Mouse (Mus musculus): ENCODE measurements around the gene Rab26.
A peak's percentile ranks its signal among the peaks of the same experiment; 100 is the strongest.

The Rab26 gene

DNA sequence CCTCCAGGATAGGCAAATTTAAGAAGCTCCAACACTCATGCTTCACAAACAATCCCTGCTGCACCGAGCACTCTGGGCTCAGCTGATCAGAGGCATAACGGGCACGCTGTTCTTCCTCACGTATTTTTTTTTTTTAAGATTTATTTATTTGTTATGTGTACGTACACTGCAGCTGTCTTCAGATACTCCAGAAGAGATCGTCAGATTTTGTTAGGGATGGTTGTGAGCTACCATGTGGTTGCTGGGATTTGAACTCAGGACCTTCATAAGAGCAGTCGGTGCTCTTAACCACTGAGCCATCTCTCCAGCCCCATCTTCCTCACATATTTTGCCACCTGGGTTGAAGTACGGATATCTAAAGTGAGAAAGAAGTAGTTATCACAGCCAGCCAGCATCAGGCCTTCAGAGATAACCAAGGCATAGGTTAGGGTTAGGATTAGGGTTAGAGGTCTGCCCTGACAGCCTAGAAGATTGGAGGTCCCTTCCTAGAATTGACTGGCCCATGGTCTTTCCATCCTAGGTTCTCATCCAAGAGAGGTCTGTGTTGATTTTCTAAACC, at the start of gene Rab26:
Gene Rab26 (minus strand): TSS at position 51 of the 559 bp plus-strand sequence.
- no peak for DNase-seq (ENCODE audit: low read depth, low spot score)

DNA sequence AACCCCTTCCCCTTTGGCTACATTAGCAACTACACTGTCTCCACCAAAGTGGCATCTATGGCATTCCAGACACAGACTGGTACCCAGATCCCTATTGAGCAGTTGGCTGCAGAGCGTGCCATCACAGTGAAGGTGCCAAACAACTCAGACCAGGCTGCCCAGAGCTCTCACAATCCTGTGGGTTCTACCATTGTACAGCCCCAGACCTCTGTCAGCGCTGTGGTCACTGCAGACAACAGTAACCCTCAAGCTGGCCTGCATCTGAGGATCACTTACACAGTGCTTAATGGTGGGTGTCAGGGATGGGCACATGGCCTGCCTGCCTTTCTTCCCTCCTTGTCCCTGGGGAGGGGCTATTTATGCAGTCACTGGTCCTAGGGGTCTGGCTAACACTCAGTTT, 46.3 kb upstream of the Rab26 start:
- DNase-seq (ENCODE audit: low read depth, low spot score): no peak

DNA sequence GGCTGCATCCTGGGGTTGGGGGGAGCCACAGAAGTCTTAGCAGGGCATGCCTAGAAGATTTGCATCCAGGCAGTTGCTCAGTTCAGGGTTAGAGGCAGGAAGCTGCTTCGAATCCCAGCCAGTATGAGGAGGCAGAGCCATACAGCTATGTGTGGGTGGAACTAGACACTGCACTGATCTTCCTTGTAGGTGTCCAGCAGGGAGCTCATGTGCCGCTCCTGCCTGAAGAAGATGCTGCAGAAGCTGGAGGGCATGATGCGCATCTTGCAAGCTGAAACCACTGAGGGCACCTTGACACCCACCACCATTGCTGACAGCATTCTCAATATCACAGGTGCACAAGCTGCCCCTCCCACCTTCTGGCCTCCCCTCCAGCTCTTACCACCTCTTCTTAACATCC, 45.5 kb upstream of the Rab26 start:
- no peak for DNase-seq (ENCODE audit: low read depth, low spot score)

DNA sequence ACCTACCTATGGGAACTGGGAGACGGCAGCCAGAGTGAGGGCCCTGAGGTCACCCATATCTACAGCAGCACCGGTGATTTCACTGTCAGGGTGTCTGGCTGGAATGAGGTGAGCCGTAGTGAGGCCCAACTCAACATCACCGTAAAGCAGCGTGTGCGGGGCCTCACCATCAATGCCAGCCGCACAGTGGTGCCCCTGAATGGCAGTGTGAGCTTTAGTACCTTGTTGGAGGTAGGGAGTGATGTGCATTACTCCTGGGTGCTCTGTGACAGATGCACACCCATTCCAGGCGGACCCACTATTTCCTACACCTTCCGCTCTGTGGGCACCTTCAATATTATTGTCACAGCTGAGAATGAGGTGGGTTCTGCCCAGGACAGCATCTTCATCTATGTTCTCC, 39.8 kb upstream of the Rab26 start:
- DNase-seq (ENCODE audit: low read depth, low spot score): no peak

DNA sequence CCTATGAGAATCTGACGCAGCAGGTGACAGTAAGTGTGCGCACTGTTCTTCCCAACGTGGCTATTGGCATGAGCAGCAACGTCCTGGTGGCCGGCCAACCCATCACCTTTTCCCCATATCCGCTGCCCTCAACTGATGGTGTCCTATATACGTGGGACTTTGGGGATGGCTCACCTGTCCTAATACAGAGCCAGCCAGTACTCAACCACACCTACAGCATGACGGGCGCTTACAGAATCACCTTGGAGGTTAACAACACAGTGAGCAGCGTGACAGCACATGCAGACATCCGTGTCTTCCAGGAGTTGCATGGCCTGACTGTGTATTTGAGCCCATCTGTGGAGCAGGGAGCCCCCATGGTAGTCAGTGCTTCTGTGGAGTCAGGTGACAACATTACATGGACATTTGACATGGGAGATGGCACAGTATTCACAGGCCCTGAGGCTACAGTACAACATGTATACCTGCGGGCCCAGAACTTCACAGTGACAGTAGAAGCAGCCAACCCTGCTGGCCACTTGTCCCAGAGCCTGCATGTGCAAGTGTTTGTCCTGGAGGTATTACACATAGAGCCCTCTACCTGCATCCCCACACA, 38.7 kb upstream of the Rab26 start:
- no peak for DNase-seq (ENCODE audit: low read depth, low spot score)

DNA sequence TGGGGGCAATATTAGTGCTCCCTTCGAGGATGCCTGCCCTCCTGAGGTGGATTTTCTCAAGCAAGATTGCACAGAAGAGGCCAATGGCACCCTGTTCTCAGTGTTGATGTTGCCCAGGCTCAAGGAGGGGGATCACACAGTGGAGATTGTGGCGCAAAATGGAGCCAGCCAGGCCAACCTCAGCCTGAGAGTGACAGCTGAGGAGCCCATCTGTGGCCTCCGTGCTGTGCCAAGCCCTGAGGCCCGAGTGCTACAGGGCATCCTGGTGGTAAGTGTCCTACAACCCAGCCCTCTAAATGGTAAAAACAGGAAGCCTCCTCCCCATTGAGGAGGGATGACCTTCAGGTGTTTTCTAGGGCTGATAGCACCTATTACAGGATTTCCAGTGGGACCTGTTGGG, 35.8 kb upstream of the Rab26 start:
- DNase-seq (ENCODE audit: low read depth, low spot score): no peak

DNA sequence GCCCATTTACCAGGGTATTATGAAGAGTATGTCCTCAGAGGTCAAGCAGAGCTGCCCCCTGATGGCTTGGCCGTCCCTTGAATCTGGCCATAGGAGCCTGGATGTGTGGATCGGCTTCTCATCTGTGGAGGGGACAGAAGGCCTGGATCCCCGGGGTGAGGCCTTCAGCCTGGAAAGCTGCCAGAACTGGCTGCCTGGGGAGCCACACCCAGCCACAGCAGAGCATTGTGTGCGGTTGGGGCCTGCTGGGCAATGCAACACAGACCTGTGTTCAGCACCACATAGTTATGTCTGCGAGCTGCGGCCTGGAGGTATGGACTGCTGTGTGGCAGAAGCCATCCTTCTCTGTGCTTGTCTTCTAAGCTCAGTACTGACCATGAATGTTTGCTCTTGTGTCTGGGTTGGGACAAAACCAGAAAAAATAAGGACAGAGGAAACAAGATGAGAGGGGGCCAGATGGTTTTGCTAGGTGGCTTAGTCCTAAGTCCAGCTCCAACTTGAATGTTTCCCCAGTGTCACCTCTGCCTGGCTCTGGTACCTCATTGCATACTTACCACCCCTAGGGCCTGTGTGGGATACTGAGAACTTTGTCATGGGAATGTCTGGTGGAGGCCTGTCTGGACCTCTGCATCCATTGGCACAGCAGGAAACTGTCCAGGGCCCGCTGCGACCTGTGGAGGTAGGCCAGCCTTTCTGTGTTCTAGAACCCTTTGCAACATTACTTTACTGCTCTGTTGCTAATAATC, 33.2 kb upstream of the Rab26 start:
- no peak for DNase-seq (ENCODE audit: low read depth, low spot score)

DNA sequence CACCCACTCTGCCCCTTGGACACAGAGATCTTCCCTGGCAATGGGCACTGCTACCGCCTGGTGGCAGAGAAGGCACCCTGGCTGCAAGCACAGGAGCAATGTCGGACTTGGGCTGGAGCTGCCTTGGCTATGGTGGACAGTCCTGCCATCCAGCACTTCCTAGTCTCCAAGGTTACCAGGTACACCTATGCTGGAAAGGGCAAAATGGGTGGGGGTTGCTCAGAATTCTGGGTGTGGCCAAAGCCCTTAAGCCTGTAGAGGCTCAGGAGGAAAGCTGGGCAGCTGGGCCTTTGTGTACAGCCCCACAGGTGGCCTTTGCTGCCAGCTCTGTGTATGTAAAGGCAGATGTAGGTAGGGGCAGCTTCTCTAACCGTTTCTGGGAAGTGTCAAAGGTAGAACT, 31.8 kb upstream of the Rab26 start:
- DNase-seq (ENCODE audit: low read depth, low spot score): no peak

DNA sequence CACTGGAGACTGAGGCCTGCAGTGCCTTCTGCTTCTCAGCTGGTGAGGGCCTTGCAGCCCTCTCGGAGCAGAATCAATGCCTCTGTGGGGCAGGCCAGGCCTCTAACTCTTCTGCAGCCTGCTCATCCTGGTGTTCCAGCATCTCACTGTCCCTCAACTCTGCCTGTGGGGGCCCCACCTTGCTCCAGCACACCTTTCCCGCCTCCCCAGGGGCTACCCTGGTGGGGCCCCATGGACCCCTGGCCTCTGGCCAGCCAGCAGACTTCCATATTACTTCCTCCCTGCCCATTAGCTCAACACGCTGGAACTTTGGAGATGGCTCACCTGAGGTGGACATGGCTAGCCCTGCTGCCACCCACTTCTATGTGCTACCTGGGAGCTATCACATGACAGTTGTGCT, 31.1 kb upstream of the Rab26 start:
- DNase-seq (ENCODE audit: low read depth, low spot score): no peak

DNA sequence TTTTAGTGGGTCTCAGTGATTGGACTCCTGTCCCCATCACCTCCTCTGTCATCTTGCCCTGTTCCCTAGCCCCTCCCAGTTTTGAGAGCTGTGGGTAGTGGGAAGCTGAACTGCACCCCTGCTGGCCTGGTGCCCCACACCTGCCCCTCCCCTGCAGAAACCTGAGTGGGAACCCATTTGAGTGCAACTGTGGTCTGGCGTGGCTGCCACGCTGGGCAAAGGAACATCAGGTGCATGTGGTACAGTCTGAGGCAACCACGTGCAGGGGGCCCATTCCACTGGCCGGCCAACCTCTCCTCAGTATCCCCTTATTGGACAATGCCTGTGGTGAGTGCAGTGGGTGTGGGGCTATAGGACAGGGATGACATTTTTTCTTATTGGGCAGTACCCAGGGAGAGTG, 30.4 kb upstream of the Rab26 start:
- no peak for DNase-seq (ENCODE audit: low read depth, low spot score)

DNA sequence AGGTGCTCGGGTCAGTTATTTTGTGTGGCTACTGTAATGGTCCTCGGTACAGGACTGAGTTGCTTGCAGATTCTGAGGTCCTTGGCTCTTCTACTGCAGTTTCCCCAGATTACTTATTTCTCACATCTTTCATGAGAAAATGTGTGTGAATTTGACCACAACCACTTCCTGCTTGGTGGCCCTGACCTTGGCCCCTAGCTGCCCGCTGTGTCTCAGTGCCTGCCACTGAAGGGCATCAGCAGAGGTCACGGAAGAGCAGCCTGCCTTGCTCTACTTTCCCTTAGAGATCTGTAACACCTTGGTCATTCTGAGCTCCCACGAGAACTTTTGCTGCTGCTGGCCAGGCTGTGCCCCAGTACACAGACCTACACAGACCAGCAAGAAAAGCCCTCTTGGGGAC, 29.6 kb upstream of the Rab26 start:
- DNase-seq (ENCODE audit: low read depth, low spot score): no peak

DNA sequence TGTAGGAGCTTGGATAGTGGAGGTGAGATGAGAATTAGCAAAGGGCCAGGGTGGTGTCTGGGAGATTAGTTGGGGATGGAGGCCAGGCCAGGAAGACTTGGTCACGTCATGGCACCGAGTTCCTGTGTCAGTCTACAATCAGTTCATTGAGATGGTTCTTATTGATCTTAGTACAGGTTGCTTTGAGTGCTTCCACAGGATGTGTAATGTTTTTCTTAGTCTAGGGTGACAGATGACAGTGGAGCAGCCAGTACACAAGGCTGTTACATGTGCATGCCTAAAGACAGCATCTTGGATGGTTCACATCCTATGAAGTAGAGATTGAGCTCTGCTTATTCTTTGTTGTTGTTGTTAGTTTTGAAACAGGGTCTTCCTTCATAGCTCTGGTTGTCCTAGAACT, 27.6 kb upstream of the Rab26 start:
- peak; percentile 16 for DNase-seq (ENCODE audit: low read depth, low spot score)

DNA sequence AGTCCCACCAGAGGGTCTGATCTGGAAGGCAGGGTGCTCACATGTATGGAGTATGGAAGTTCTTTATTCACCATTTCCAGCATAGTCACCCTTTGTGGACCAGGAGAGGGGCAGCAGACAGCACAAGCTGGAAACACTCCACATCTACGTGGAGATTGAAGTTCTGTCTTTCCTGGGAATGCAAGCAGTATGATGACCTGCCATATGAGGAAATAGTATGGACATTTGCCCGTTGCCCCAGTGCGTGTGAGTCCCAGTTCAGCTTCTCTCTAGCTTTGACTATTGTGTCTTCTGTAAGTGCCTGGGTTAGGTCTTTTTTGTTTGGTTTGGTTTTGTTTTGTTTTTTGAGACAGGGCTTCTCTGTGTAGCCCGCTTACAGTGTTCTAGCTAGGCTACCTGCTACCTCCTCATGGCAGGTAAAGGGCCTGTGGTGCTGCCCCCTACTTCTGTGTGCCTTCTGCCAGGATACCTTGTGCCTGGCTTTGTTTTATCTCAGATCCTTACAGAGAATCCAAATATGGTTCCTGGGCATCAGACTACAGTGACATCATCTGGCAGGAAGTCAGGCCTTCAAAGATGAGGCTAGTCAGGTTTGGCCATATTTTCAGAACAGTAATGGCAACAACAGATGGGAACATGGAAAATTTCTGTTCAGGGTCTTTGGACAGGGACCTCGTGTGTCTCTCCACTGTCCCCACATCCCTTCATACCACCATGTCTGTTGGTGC, 26.5 kb upstream of the Rab26 start:
- no peak for DNase-seq (ENCODE audit: low read depth, low spot score)

DNA sequence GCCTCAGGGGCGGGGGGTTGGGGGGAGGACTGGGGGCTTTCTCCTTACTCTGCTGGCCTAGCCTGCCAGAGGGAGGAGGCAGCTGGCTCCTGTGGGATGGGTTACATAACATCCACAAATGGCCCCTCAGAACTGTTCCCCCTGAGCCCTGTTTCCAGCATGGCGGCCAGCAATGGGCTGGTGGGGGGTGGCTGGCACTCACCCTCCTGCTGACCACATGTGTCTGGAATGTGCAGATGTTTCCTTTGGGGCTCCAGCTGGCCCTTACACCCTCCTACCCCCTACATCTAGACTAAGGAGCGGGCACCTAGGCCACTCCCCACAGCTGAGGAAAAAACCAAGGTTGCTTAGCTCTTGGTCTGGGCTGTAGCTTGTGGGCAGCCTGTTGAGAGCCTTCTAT, 25.1 kb upstream of the Rab26 start:
- no peak for DNase-seq (ENCODE audit: low read depth, low spot score)

DNA sequence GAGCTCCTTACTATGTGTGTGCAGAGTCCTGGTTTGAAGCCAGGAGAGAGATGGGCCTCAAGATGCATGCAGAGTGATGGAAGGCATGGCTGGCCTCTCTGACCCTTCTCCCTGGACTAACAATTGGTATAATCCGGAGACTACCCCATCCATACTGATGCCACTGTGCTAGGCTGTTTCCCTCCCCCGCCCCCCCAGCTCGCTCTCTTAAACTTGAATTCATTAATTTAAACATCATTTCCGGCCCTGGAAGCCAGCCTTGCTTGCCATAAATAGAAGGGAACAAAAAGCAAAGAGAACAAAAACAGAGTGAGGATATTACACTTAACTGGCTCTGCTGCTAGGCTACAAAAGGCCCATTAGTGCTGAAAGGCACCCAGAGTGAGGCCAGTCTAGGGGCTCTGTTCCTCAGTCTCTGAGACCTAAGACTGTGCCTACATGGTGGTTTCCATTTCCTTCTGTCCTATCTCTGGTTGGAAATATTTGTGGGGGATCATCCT, 24.6 kb upstream of the Rab26 start:
- peak; percentile 29 for DNase-seq (ENCODE audit: low read depth, low spot score)

DNA sequence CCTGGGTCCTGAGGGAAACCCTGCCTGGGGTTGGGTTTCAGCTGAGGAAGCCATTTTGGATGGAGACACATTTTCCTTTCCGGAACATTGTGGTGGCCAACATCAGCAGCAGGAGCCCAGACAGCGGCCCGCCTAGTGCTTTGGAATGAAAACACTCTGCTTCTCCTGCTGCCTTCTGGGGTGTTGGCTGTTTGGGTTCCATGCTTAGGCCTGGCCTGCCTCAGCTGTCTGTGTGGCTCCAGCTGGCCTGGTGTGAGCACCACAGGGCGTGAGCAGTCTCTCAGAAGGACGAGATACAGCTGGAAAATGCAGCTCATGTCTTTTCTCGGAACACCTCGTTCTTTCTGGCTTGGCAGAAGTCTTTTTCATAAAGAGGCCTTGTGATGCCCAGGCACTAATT, 23.1 kb upstream of the Rab26 start:
- DNase-seq (ENCODE audit: low read depth, low spot score): no peak

DNA sequence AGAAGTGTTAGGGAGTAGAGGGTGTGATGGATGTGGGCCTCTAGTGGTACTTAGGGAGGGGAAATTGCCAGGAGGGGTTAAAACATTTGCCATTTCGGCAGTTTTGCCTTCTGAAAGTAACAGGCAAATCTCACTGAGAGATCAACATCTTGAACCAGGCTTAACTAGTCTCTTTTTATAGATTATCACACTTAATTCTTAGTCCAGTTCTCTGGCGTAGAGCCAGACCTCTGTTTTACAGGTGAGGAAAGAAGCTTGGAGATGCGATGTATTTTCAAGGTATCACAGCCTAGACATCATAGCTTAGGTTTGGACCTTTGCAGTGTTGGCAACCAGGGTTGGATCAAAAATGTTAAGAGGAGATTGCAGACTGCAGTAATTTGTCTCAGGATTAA, 17.0 kb upstream of the Rab26 start:
- DNase-seq (ENCODE audit: low read depth, low spot score): no peak

DNA sequence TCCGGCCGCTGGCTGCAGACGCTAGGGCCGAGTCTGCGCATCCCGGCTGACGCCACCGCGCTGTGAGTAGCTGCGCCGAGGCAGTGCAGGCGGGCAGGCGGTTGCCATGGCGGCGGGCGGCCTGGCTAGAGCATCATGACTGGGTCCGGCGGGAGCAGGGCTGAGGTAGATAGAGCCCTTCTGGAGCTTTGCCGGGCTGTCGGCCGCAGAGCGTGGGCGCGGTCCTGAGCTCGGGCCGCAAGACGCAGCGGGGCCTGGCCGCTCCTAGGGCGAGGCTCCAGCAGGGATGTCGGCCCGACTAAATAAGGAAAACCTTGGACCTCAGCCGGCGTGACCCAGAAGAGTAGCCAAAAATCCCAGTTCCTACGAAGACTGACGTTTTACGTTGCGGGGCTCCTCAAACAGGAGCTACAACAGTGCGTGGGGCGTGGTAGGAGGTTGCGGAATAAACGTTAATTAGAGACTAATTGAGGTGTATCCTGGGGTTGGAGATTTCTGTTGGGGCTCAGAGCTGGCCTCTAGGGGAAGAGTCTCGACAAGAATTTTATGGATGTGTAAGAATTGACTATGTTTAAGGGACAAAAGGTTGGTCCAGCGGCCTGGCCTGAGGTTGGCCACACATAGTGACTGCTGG, 16.5 kb upstream of the Rab26 start:
- peak; percentile 74 for DNase-seq (ENCODE audit: low read depth, low spot score)

DNA sequence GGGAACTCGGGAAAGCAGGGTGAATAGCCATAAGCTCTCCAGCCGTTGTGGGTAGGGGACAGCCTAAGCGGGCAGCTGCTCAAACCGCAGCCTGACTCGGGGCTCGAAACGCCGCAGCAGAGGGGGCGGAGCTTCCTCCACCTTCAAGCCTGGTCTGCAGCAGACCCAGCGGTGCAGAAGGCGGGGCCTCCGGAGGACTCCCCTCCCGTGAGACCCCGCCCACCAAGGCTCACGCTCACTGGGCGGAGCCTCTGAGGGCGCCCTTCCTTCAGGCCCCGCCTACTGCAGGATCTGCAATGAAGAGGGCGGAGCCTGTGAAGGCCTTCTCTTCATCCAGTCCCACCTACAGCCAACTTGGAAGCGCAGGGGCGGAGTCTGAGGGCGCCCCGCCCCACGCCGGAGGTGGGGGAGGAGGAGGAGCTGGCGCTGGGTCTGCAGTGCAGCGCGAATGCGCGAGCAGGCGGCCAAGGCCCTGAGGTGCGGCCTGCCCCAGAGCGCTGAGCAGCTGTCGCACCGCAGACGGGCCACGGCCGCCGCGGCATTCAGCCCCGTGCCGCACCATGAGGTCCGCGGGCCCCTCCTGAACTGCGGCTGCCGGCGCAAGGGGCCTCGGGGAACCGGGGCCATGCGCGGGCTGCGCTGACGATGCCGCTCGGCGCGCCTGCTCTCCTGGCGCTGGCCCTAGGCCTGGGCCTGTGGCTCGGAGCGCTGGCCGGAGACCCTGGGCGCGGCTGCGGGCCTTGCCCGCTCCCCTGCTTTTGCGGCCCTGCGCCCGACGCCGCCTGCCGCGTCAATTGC, 15.8 kb upstream of the Rab26 start, which contains the start of gene Pkd1:
Gene Pkd1 (plus strand): TSS at position 217 of the 798 bp plus-strand sequence.
- peak; percentile 100 for DNase-seq (ENCODE audit: low read depth, low spot score)

DNA sequence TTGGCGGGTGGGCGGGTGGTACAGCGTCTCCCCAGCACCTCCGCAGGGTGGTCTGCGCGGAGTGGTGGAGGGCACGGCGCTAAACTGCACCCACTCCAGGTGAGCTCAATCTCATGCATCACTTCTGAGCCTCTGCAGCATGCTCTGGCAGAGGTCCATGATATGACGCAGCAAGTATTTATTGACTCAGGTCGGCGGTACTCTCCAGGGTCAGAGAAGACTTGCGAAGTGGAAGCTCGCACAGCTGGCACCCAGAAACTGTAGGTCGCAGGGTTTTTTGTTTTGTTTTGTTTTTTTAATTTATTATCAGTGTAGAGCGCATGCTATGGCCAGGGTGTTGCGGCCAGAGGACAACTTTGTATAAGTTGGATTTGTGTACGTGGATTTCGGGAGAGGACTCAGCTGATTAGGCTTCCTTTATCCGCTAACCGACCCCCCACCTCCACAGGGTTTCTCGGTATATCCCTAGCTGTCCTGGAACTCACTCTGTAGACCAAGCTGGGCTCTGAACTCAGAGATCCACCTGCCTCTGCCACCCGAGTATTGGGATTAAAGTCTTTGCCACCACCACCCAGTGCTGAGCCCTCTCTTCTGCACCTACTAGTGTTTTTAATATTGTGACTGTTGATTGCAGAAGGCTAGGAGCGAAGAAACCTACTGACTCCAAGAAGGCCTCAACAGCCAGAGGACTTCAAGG, 15.1 kb upstream of the Rab26 start:
- peak; percentile 80 for DNase-seq (ENCODE audit: low read depth, low spot score)

Measured in CD4-positive, CD25-positive, alpha-beta regulatory T cell, adult 2 months (primary cell).